Mouse (Mus musculus): ENCODE measurements at regions not wholly inside any gene's neighbourhood (a gene's known extent, or its start where the extent isn't known, plus 50 kb on each side); places are given as distances from the start of the nearest gene placed in this dataset.

DNA sequence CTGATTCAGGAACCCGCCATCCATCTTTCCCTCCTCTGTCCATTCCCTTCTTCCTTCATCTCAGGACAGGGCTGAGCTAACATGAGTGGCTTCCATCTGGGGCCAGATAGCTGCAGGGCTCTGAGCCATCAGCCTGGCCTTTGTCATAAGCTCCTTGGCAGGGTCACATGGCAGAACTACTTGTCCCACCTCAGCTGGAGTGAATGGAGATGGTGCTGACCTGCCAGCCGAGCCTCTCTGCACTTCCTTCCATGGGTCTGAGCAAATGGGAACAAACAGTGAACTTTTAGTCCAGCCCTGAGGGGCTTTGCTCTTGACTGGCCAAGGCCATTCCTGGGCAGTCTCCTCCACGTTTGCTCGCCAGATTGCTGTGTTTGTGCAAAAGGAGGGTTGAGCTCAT is 206.1 kb downstream of the Ttc32 start:
- no peak for TF ChIP-seq CTCF (IDR thresholded peaks at IDR 0.05; ENCODE audit: control insufficient read depth, insufficient read depth, insufficient replicate concordance, low read depth, low read length)
- no peak for TF ChIP-seq POLR2A (IDR thresholded peaks at IDR 0.05; ENCODE audit: control insufficient read depth, low read depth, low read length)
